7 mouse cellular contexts compared by ENCODE assay signal in genomic region chr17:28290262-28290661, GRCm38 (mm10). TPM values are rescaled to one million over a fixed set of nuclear protein-coding genes. Genes with fewer than 3 reads are reported as not detected.
A peak's percentile ranks its signal among the peaks of the same experiment; 100 is the strongest.
DNase-seq lines count a peak whose midpoint lies in the region; ATAC-seq and TF ChIP-seq lines count a peak whose summit lies in the region.

No protein-coding gene starts in this region.

- no peak overlapping the region for H3K4me2 ChIP-seq in hindbrain, embryonic 13.5 days

- H3K4me1 ChIP-seq in liver, adult 2 months (ENCODE audit: control insufficient read depth, insufficient read depth, low read length) = peaks cover 25% of the 10 kb centered on the region
- peaks cover 38% of the 10 kb centered on the region for H3K4me1 ChIP-seq in small intestine, adult 2 months (ENCODE audit: control insufficient read depth, insufficient read depth, insufficient read length, low read length)
- H3K4me1 ChIP-seq in hindbrain, embryonic 13.5 days (replicated peaks) = peaks cover 37% of the 10 kb centered on the region

- peak; percentile 92 for DNase-seq in liver, adult 2 months (ENCODE audit: extremely low read depth, low read depth, low spot score)
- DNase-seq in liver = no peak
- DNase-seq in adrenal gland, postnatal 4 days (ENCODE audit: low spot score in 2 of 2) = peak; percentile 59 to 77
- peak; percentile 77 to 86 for DNase-seq in kidney, postnatal 4 days
- DNase-seq in spleen, postnatal 14 days (ENCODE audit: low spot score in 2 of 2) = no peak

- no peaks in the 10 kb centered on the region for H3K27me3 ChIP-seq in liver, adult 2 months (ENCODE audit: control insufficient read depth, insufficient read depth, low read length)
- no peaks in the 10 kb centered on the region for H3K27me3 ChIP-seq in small intestine, adult 2 months (ENCODE audit: control insufficient read depth, insufficient read depth, low read length)
- no peaks in the 10 kb centered on the region for H3K27me3 ChIP-seq in hindbrain, embryonic 13.5 days

- no peaks in the 10 kb centered on the region for H3K79me2 ChIP-seq in liver, adult 2 months (ENCODE audit: control insufficient read depth, insufficient read depth, low read length)

- H3K36me3 ChIP-seq in liver, adult 2 months (ENCODE audit: control insufficient read depth, insufficient read depth, low read length) = no peaks in the 10 kb centered on the region
- peaks cover 43% of the 10 kb centered on the region for H3K36me3 ChIP-seq in small intestine, adult 2 months (ENCODE audit: control insufficient read depth, insufficient read depth, low read length)
- H3K36me3 ChIP-seq in hindbrain, embryonic 13.5 days = no peaks in the 10 kb centered on the region

- 30% methylated on average over 3 of the region's 3 CpGs for WGBS in liver, adult 2 months
- WGBS in small intestine, adult 2 months = 25% methylated on average over 3 of the region's 3 CpGs
- 77% methylated on average over 3 of the region's 3 CpGs for WGBS in hindbrain, embryonic 13.5 days

- no peaks in the 10 kb centered on the region for H3K9me3 ChIP-seq in hindbrain, embryonic 13.5 days

- H3K9ac ChIP-seq in liver, adult 2 months (ENCODE audit: low read depth, low read length) = peak overlapping the region; percentile 23; the same call in 1 of the 2 replicates
- H3K9ac ChIP-seq in hindbrain, embryonic 13.5 days = no peak overlapping the region

- ATAC-seq in hindbrain, embryonic 13.5 days (ENCODE audit: low FRiP score) = no peak

- H3K27ac ChIP-seq in liver, adult 2 months (replicated peaks; ENCODE audit: insufficient read depth, low read depth, low read length) = peak overlapping the region; percentile 30
- H3K27ac ChIP-seq in small intestine, adult 2 months (ENCODE audit: insufficient read depth, low read depth, low read length) = peak overlapping the region; percentile 47
- H3K27ac ChIP-seq in hindbrain, embryonic 13.5 days = no peak overlapping the region

- no peak overlapping the region for H3K4me3 ChIP-seq in liver, adult 2 months (ENCODE audit: insufficient read depth, low read depth, low read length)
- no peak overlapping the region for H3K4me3 ChIP-seq in small intestine, adult 2 months (ENCODE audit: low read depth, low read length)
- no peak overlapping the region for H3K4me3 ChIP-seq in hindbrain, embryonic 13.5 days

- TF ChIP-seq POLR2A in liver, adult 2 months (IDR thresholded peaks at IDR 0.05; ENCODE audit: extremely low read depth, insufficient read depth, low read length) = no peak
- no peak for TF ChIP-seq POLR2A in small intestine, adult 2 months (IDR thresholded peaks at IDR 0.05; ENCODE audit: low read depth, low read length)

- TF ChIP-seq CTCF in liver, adult 2 months (IDR thresholded peaks at IDR 0.05; ENCODE audit: low read depth, low read length) = no peak
- no peak for TF ChIP-seq CTCF in small intestine, adult 2 months (IDR thresholded peaks at IDR 0.05; ENCODE audit: extremely low read depth, insufficient read length, insufficient replicate concordance, low read depth, low read length)

RNA-seq across cellular contexts. Expression of gene Fance, which starts 23.1 kb away (rescaled TPM):
- 6.6 and 9.1 TPM in 2 replicates for total RNA-seq in liver, adult 2 months (2014; rRNA removed)
- 6.4 and 6.8 TPM in 2 replicates for polyA plus RNA-seq in liver, adult 2 months (2012; rRNA removed)
- 10 to 100 TPM; 38.6 to 49.3 TPM for total RNA-seq in adrenal gland, postnatal 4 days (2021)
- 13.3 and 16.6 TPM in 2 replicates for polyA plus RNA-seq in small intestine, adult 2 months (2012; rRNA removed)
- polyA plus RNA-seq in hindbrain, embryonic 13.5 days (2015; fragmentation: Nextera tagmentation; extraction: Ambion mirVana) = 21.9 and 24.2 TPM in 2 replicates

RNA-seq across cellular contexts. Expression of gene Rpl10a, which starts 38.0 kb away (rescaled TPM):
- 497 and 711 TPM in 2 replicates for total RNA-seq in liver, adult 2 months (2014; rRNA removed)
- polyA plus RNA-seq in liver, adult 2 months (2012; rRNA removed) = 1,137 and 1,616 TPM in 2 replicates
- total RNA-seq in adrenal gland, postnatal 4 days (2021) = 1,000 to 10,000 TPM; 1,198 to 1,213 TPM
- 1,432 and 2,365 TPM in 2 replicates for polyA plus RNA-seq in small intestine, adult 2 months (2012; rRNA removed)
- 336 and 366 TPM in 2 replicates for polyA plus RNA-seq in hindbrain, embryonic 13.5 days (2015; fragmentation: Nextera tagmentation; extraction: Ambion mirVana)

RNA-seq across cellular contexts. Expression of gene Ppard, which starts 57.8 kb away (rescaled TPM):
- total RNA-seq in liver, adult 2 months (2014; rRNA removed) = 3.0 and 3.2 TPM in 2 replicates
- polyA plus RNA-seq in liver, adult 2 months (2012; rRNA removed) = 9.7 and 13.7 TPM in 2 replicates
- total RNA-seq in adrenal gland, postnatal 4 days (2021) = 10 to 100 TPM; 27.1 to 33.6 TPM
- 118 and 203 TPM in 2 replicates for polyA plus RNA-seq in small intestine, adult 2 months (2012; rRNA removed)
- 1.5 and 2.1 TPM in 2 replicates for polyA plus RNA-seq in hindbrain, embryonic 13.5 days (2015; fragmentation: Nextera tagmentation; extraction: Ambion mirVana)

Comparison
In these comparisons a context has a peak if more than half of its experiments do, and no peak if none do; other contexts are left out.
1. DNase-seq: peak in liver, adult 2 months (single experiment), adrenal gland, postnatal 4 days (2 of 2) and kidney, postnatal 4 days (2 of 2); none in liver (single experiment) and spleen, postnatal 14 days (0 of 2).